Mouse (Mus musculus): ENCODE measurements at regions not wholly inside any gene's neighbourhood (a gene's known extent, or its start where the extent isn't known, plus 50 kb on each side); places are given as distances from the start of the nearest gene placed in this dataset.

GRCm38 (mm10) chr14:67181586-67181985 is 1172.6 kb upstream of the Gulo start:
- TF ChIP-seq POLR2A (IDR thresholded peaks at IDR 0.05; ENCODE audit: insufficient read depth, low read depth, low read length) (no peak), CTCF (IDR thresholded peaks at IDR 0.05; ENCODE audit: insufficient read depth, low read depth, low read length) (no peak)
- H3K27ac ChIP-seq (ENCODE audit: insufficient read depth, low read depth, low read length) = no peak overlapping the region
- H3K4me3 ChIP-seq (ENCODE audit: insufficient read depth, low read depth, low read length) = no peak overlapping the region
- WGBS = 64% methylated on average over 3 of the region's 3 CpGs
- no peaks in the 10 kb centered on the region for H3K4me1 ChIP-seq (ENCODE audit: control insufficient read depth, insufficient read depth, low read length)

GRCm38 (mm10) chr14:67179549-67179948 is 1170.5 kb upstream of the Gulo start:
- no peak overlapping the region for H3K27ac ChIP-seq (ENCODE audit: insufficient read depth, low read depth, low read length)
- TF ChIP-seq CTCF (IDR thresholded peaks at IDR 0.05; ENCODE audit: insufficient read depth, low read depth, low read length) = no peak
- TF ChIP-seq POLR2A (IDR thresholded peaks at IDR 0.05; ENCODE audit: insufficient read depth, low read depth, low read length) = no peak
- H3K4me1 ChIP-seq (ENCODE audit: control insufficient read depth, insufficient read depth, low read length) = no peaks in the 10 kb centered on the region
- H3K4me3 ChIP-seq (ENCODE audit: insufficient read depth, low read depth, low read length) = no peak overlapping the region

GRCm38 (mm10) chr14:67178329-67179039 is 1169.5 kb upstream of the Gulo start:
- TF ChIP-seq POLR2A (IDR thresholded peaks at IDR 0.05; ENCODE audit: insufficient read depth, low read depth, low read length) (no peak), CTCF (IDR thresholded peaks at IDR 0.05; ENCODE audit: insufficient read depth, low read depth, low read length) (no peak)
- H3K4me1 ChIP-seq (ENCODE audit: control insufficient read depth, insufficient read depth, low read length) = no peaks in the 10 kb centered on the region
- H3K4me3 ChIP-seq (ENCODE audit: insufficient read depth, low read depth, low read length) = no peak overlapping the region
- WGBS = 68% methylated on average over 9 of the region's 9 CpGs
- no peak overlapping the region for H3K27ac ChIP-seq (ENCODE audit: insufficient read depth, low read depth, low read length)

GRCm38 (mm10) chr14:67176672-67177071 is 1167.7 kb upstream of the Gulo start:
- 88% methylated on average over 6 of the region's 6 CpGs for WGBS
- TF ChIP-seq CTCF (IDR thresholded peaks at IDR 0.05; ENCODE audit: insufficient read depth, low read depth, low read length) (no peak), POLR2A (IDR thresholded peaks at IDR 0.05; ENCODE audit: insufficient read depth, low read depth, low read length) (no peak)
- H3K27ac ChIP-seq (ENCODE audit: insufficient read depth, low read depth, low read length) = no peak overlapping the region
- no peak overlapping the region for H3K4me3 ChIP-seq (ENCODE audit: insufficient read depth, low read depth, low read length)
- H3K4me1 ChIP-seq (ENCODE audit: control insufficient read depth, insufficient read depth, low read length) = no peaks in the 10 kb centered on the region

- 93% methylated on average over 6 of the region's 6 CpGs for WGBS
- H3K4me1 ChIP-seq (ENCODE audit: control insufficient read depth, insufficient read depth, low read length) = no peaks in the 10 kb centered on the region
- TF ChIP-seq POLR2A (IDR thresholded peaks at IDR 0.05; ENCODE audit: insufficient read depth, low read depth, low read length) (no peak), CTCF (IDR thresholded peaks at IDR 0.05; ENCODE audit: insufficient read depth, low read depth, low read length) (no peak)
- no peak overlapping the region for H3K4me3 ChIP-seq (ENCODE audit: insufficient read depth, low read depth, low read length)
- H3K27ac ChIP-seq (ENCODE audit: insufficient read depth, low read depth, low read length) = no peak overlapping the region
Observed at GRCm38 (mm10) chr14:67176100-67176499, 1167.1 kb upstream of the Gulo start.

- no peak overlapping the region for H3K27ac ChIP-seq (ENCODE audit: insufficient read depth, low read depth, low read length)
- TF ChIP-seq POLR2A (IDR thresholded peaks at IDR 0.05; ENCODE audit: insufficient read depth, low read depth, low read length) (no peak), CTCF (IDR thresholded peaks at IDR 0.05; ENCODE audit: insufficient read depth, low read depth, low read length) (no peak)
- H3K4me1 ChIP-seq (ENCODE audit: control insufficient read depth, insufficient read depth, low read length) = no peaks in the 10 kb centered on the region
- WGBS = 87% methylated on average over 7 of the region's 7 CpGs
- no peak overlapping the region for H3K4me3 ChIP-seq (ENCODE audit: insufficient read depth, low read depth, low read length)
Observed at GRCm38 (mm10) chr14:67174929-67175328, 1165.9 kb upstream of the Gulo start.

- Histone ChIP-seq H3K4me3 (ENCODE audit: insufficient read depth, low read depth, low read length) (no peak overlapping the region), H3K27ac (ENCODE audit: insufficient read depth, low read depth, low read length) (no peak overlapping the region), H3K4me1 (ENCODE audit: control insufficient read depth, insufficient read depth, low read length) (no peaks in the 10 kb centered on the region)
- TF ChIP-seq CTCF (IDR thresholded peaks at IDR 0.05; ENCODE audit: insufficient read depth, low read depth, low read length) (no peak), POLR2A (IDR thresholded peaks at IDR 0.05; ENCODE audit: insufficient read depth, low read depth, low read length) (no peak)
- 74% methylated on average over 6 of the region's 6 CpGs for WGBS
Observed at GRCm38 (mm10) chr14:67170801-67171200, 1161.8 kb upstream of the Gulo start.

- TF ChIP-seq POLR2A (IDR thresholded peaks at IDR 0.05; ENCODE audit: insufficient read depth, low read depth, low read length) (no peak), CTCF (IDR thresholded peaks at IDR 0.05; ENCODE audit: insufficient read depth, low read depth, low read length) (no peak)
- H3K27ac ChIP-seq (ENCODE audit: insufficient read depth, low read depth, low read length) = no peak overlapping the region
- H3K4me3 ChIP-seq (ENCODE audit: insufficient read depth, low read depth, low read length) = no peak overlapping the region
- H3K4me1 ChIP-seq (ENCODE audit: control insufficient read depth, insufficient read depth, low read length) = no peaks in the 10 kb centered on the region
- WGBS = 45% methylated on average over 3 of the region's 3 CpGs
Observed at GRCm38 (mm10) chr14:67170248-67170647, 1161.2 kb upstream of the Gulo start.

GRCm38 (mm10) chr14:67169201-67169600 is 1160.2 kb upstream of the Gulo start:
- TF ChIP-seq POLR2A (IDR thresholded peaks at IDR 0.05; ENCODE audit: insufficient read depth, low read depth, low read length) = no peak
- TF ChIP-seq CTCF (IDR thresholded peaks at IDR 0.05; ENCODE audit: insufficient read depth, low read depth, low read length) = no peak
- Histone ChIP-seq H3K4me3 (ENCODE audit: insufficient read depth, low read depth, low read length) (no peak overlapping the region), H3K27ac (ENCODE audit: insufficient read depth, low read depth, low read length) (no peak overlapping the region), H3K4me1 (ENCODE audit: control insufficient read depth, insufficient read depth, low read length) (no peaks in the 10 kb centered on the region)
- WGBS = 22% methylated on average over 1 of the region's 1 CpGs
